Mouse (Mus musculus): ENCODE data around the gene Anapc2.

- TF ChIP-seq POLR2A (IDR thresholded peaks at IDR 0.05; ENCODE audit: low read depth, low read length) (no peak), RAD21 (IDR thresholded peaks at IDR 0.05; ENCODE audit: low read depth, low read length) (no peak), SMC3 (IDR thresholded peaks at IDR 0.05; ENCODE audit: low read depth, low read length) (no peak)
Observed at GRCm38 (mm10) chr2:25265897-25266656, 6.2 kb upstream of the Anapc2 start.

Data from CH12.LX (cell line).